In genomic region chr7:3451161-3451560, GRCm38 (mm10) we compare ENCODE assay signal across 24 mouse cellular contexts. TPM values are rescaled to one million over a fixed set of nuclear protein-coding genes. Genes with fewer than 3 reads are reported as not detected.
DNase-seq lines count a peak whose midpoint lies in the region; ATAC-seq and TF ChIP-seq lines count a peak whose summit lies in the region.
"Had no signal": no experiment of that assay in that cellular context is flagged by ENCODE, and none has a peak within 500 bp of the region (broad histone marks: within the 10 kb centered on the region; RNA-seq: fewer than 3 reads in every experiment).

No protein-coding gene starts in this region.

- H3K9ac ChIP-seq in forebrain, embryonic 13.5 days = no peak overlapping the region
- no peak overlapping the region for H3K9ac ChIP-seq in kidney, embryonic 14.5 days (ENCODE audit: low read depth, low read length)
- H3K9ac ChIP-seq: hindbrain, embryonic 13.5 days; liver, embryonic 15.5 days had no signal

- no peaks in the 10 kb centered on the region for H3K27me3 ChIP-seq in forebrain, embryonic 13.5 days
- 0 out of 2 replicates have a peak, but pooled peaks cover 5% of the 10 kb centered on the region for H3K27me3 ChIP-seq in kidney, embryonic 14.5 days (ENCODE audit: control insufficient read depth, insufficient read depth, low read length)
- H3K27me3 ChIP-seq: liver, embryonic 15.5 days had no signal

- no peak for TF ChIP-seq CTCF in left cerebral cortex, adult 2 months (IDR thresholded peaks at IDR 0.05)

- peak; percentile 68 for DNase-seq in adrenal gland, adult 2 months
- no peak for DNase-seq in adrenal gland, adult 18-20 months (ENCODE audit: low spot score in 2 of 2)
- peak; percentile 71 for DNase-seq in NIH3T3 (ENCODE audit: low read depth)
- DNase-seq in adrenal gland, postnatal 25 days = peak; percentile 32
- DNase-seq in natural killer cell, adult 2 months (ENCODE audit: low spot score in 2 of 2) = peak; percentile 10 to 30
- DNase-seq in left cerebral cortex, adult 2 months (ENCODE audit: extremely low spot score in 1 of 2, low spot score in 2 of 2) = no peak
- DNase-seq: B cell, adult 2 months; cerebellum, adult 8-10 months; heart, postnatal 10 days; kidney, postnatal 25 days; lung, postnatal 10 days; retina, postnatal 1 day; thymus, postnatal 36 days had no signal

- H3K9me3 ChIP-seq in forebrain, embryonic 13.5 days (replicated peaks) = no peaks in the 10 kb centered on the region
- H3K9me3 ChIP-seq in kidney, embryonic 14.5 days (ENCODE audit: control insufficient read depth, low read length) = no peaks in the 10 kb centered on the region
- H3K9me3 ChIP-seq: hindbrain, embryonic 13.5 days; liver, embryonic 15.5 days had no signal

- ATAC-seq in forebrain, embryonic 13.5 days = no peak
- ATAC-seq in kidney, embryonic 14.5 days (ENCODE audit: low FRiP score, low TSS enrichment) = no peak
- ATAC-seq: intestine, embryonic 16.5 days had no signal

- no peaks in the 10 kb centered on the region for H3K36me3 ChIP-seq in forebrain, embryonic 13.5 days (ENCODE audit: poor library complexity, severe bottlenecking)
- H3K36me3 ChIP-seq in kidney, embryonic 14.5 days (ENCODE audit: control insufficient read depth, insufficient read depth, low read length) = no peaks in the 10 kb centered on the region
- H3K36me3 ChIP-seq: hindbrain, embryonic 13.5 days; liver, embryonic 15.5 days had no signal

- no peak overlapping the region for H3K27ac ChIP-seq in left cerebral cortex, adult 2 months
- H3K27ac ChIP-seq in forebrain, embryonic 13.5 days = no peak overlapping the region
- H3K27ac ChIP-seq in kidney, embryonic 14.5 days (ENCODE audit: low read depth, low read length) = no peak overlapping the region
- H3K27ac ChIP-seq: hindbrain, embryonic 13.5 days; liver, embryonic 15.5 days had no signal

- intact Hi-C loops in left cerebral cortex, adult 2 months (cut with DNase I) = loop anchor here (5.0 kb wide), 1 partner anchor 59 kb away; the partner anchor contains the start of gene Cacng8

- 69% methylated on average over 6 of the region's 6 CpGs for WGBS in forebrain, embryonic 13.5 days
- 25% methylated on average over 6 of the region's 6 CpGs for WGBS in kidney, embryonic 14.5 days

- no peak overlapping the region for H3K4me3 ChIP-seq in left cerebral cortex, adult 2 months
- H3K4me3 ChIP-seq in forebrain, embryonic 13.5 days = no peak overlapping the region
- H3K4me3 ChIP-seq in kidney, embryonic 14.5 days (ENCODE audit: low read length) = no peak overlapping the region
- H3K4me3 ChIP-seq: hindbrain, embryonic 13.5 days; liver, embryonic 15.5 days had no signal

- H3K4me1 ChIP-seq in forebrain, embryonic 13.5 days = no peaks in the 10 kb centered on the region
- H3K4me1 ChIP-seq in kidney, embryonic 14.5 days (ENCODE audit: control insufficient read depth, insufficient read depth, low read length) = no peaks in the 10 kb centered on the region
- H3K4me1 ChIP-seq: hindbrain, embryonic 13.5 days; liver, embryonic 15.5 days had no signal

- no peak overlapping the region for H3K4me2 ChIP-seq in forebrain, embryonic 13.5 days
- no peak overlapping the region for H3K4me2 ChIP-seq in kidney, embryonic 14.5 days (replicated peaks; ENCODE audit: low read depth, low read length)
- H3K4me2 ChIP-seq: hindbrain, embryonic 13.5 days; liver, embryonic 15.5 days had no signal

RNA-seq across cellular contexts. Expression of gene Cacng6, which starts 27.2 kb away (rescaled TPM):
- total RNA-seq in adrenal gland, adult 2 months (2021) = under 1 TPM in 1 of 2 experiments, not detected in 1; 0.38 TPM
- polyA plus RNA-seq in adrenal gland, adult 2 months (2012; rRNA removed) = 0.26 TPM in 1 of 2 replicates, not detected in the other
- not detected for total RNA-seq in adrenal gland, adult 18-20 months (2021)
- not detected in 2 replicates for total RNA-seq in adrenal gland, postnatal 25 days (2021)
- 1 to 10 TPM; 1.2 TPM for total RNA-seq in left cerebral cortex, adult 2 months (2021)
- not detected in 2 replicates for polyA plus RNA-seq in forebrain, embryonic 13.5 days (2015; fragmentation: Nextera tagmentation; extraction: Ambion mirVana)
- not detected in 2 replicates for polyA plus RNA-seq in kidney, embryonic 14.5 days (2014; fragmentation: Nextera tagmentation; extraction: Ambion mirVana)
- total RNA-seq: common myeloid progenitor, adult 5-6 weeks had no signal

RNA-seq across cellular contexts. Expression of gene Tarm1, which starts 51.3 kb away (rescaled TPM):
- total RNA-seq in adrenal gland, adult 2 months (2021) = 1 to 10 TPM in 1 of 2 experiments, under 1 TPM in 1; 0.66 to 1.6 TPM
- 0.18 and 0.29 TPM in 2 replicates for polyA plus RNA-seq in adrenal gland, adult 2 months (2012; rRNA removed)
- total RNA-seq in adrenal gland, adult 18-20 months (2021) = 1 to 10 TPM in 1 of 2 experiments, under 1 TPM in 1; 0.70 to 1.7 TPM
- total RNA-seq in adrenal gland, postnatal 25 days (2021) = 1.0 and 1.2 TPM in 2 replicates
- total RNA-seq in left cerebral cortex, adult 2 months (2021) = under 1 TPM in 1 of 2 experiments, not detected in 1; 0.28 TPM
- polyA plus RNA-seq in forebrain, embryonic 13.5 days (2015; fragmentation: Nextera tagmentation; extraction: Ambion mirVana) = not detected in 2 replicates
- not detected in 2 replicates for polyA plus RNA-seq in kidney, embryonic 14.5 days (2014; fragmentation: Nextera tagmentation; extraction: Ambion mirVana)
- total RNA-seq: common myeloid progenitor, adult 5-6 weeks; gastrocnemius, adult 8-10 months; heart, adult 8-10 months; heart, postnatal 10 days; layer of hippocampus, postnatal 10 days; left cerebral cortex, postnatal 14 days had no signal
- polyA plus RNA-seq: embryonic facial prominence, embryonic 11.5 days; hindbrain, embryonic 13.5 days; intestine, embryonic 16.5 days had no signal

Comparison
In these comparisons a context has a peak if more than half of its experiments do, and no peak if none do; other contexts are left out.
1. DNase-seq: peak in adrenal gland, adult 2 months (single experiment), NIH3T3 (single experiment), adrenal gland, postnatal 25 days (single experiment) and natural killer cell, adult 2 months (2 of 2); none in adrenal gland, adult 18-20 months (0 of 2) and left cerebral cortex, adult 2 months (0 of 2).